Mouse (Mus musculus) C2C12 (cell line): ENCODE measurements around the gene Zfp973.
"Not testable (repeated sequence)": the region's sequence is repeated elsewhere in the genome, so short reads cannot be mapped to it uniquely, and the experiment has no call there.

Experiments used
- CTCF ChIP-seq: IDR thresholded peaks from one replicate; pipeline ENCODE4 v1.5.1; 2011; ENCODE audit not compliant: control insufficient read depth, insufficient read depth, insufficient read length
- MAX ChIP-seq: IDR thresholded peaks from one replicate; pipeline ENCODE4 v1.6.1; 2011; ENCODE audit warnings: mild to moderate bottlenecking, control low read depth

DNA sequence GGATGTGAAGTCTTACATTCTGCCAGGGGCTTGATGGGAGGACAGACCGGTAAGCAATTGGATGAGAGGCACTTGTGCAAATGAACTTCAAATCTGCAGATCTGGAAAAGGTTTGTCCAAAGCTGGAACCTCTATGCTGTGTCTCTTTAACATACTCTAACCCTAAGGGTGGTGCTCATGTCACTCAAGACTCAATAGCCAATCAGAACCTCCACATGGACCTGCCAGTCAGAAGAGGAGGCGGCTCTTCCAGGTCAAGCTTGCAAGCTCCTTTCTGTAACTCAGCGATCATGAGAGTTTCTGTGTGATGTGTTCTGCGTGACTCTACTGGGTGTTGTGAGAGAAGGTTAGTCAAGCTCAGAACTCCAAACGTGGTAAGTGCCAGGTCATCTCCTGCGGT lies 37.7 kb downstream of the Zfp973 start, which contains the start of gene Gm14305:
- not testable (repeated sequence) for TF ChIP-seq CTCF, MAX
